Mouse (Mus musculus) myocyte (in vitro differentiated cells): ENCODE results near the gene Lyst. TPM values are rescaled to one million over a fixed set of nuclear protein-coding genes. Genes with fewer than 3 reads are reported as not detected.

Experiments
- H3K27me3 ChIP-seq: one replicate; pipeline ENCODE4 v1.6.1; 2011; ENCODE audit not compliant: control insufficient read depth, insufficient read depth, insufficient read length
- H3K36me3 ChIP-seq: one replicate; pipeline ENCODE4 v1.6.1; 2011; ENCODE audit not compliant: control insufficient read depth, insufficient read depth
- H3K4me2 ChIP-seq: one replicate; pipeline ENCODE4 v1.6.1; 2011; ENCODE audit warnings: low read depth, control low read depth
- H3K4me3 ChIP-seq: one replicate; pipeline ENCODE4 v1.5.1; 2011; ENCODE audit warnings: mild to moderate bottlenecking, control low read depth, moderate library complexity
- H3K79me2 ChIP-seq: one replicate; pipeline ENCODE4 v1.6.1; 2011; ENCODE audit not compliant: control insufficient read depth, insufficient read depth
- H3ac ChIP-seq: one replicate; pipeline ENCODE4 v1.6.1; 2011; ENCODE audit not compliant: control insufficient read depth, insufficient read length
- CEBPB ChIP-seq: IDR thresholded peaks from 2 replicates; pipeline ENCODE4 v1.6.1; 2011; ENCODE audit warnings: mild to moderate bottlenecking, moderate library complexity; ENCODE audit not compliant: poor library complexity, insufficient read depth, severe bottlenecking
- E2F4 ChIP-seq: IDR thresholded peaks from one replicate; pipeline ENCODE4 v1.6.1; 2011; ENCODE audit warnings: mild to moderate bottlenecking, control low read depth, moderate library complexity; ENCODE audit not compliant: insufficient read depth
- MAX ChIP-seq: IDR thresholded peaks from one replicate; pipeline ENCODE4 v1.6.1; 2011; ENCODE audit warnings: low read depth, mild to moderate bottlenecking, control low read depth
- MYOD1 ChIP-seq, 3 experiments: IDR thresholded peaks; one replicate each; pipeline ENCODE4 v1.6.1; 2011; ENCODE audit warnings: control low read depth in 2 of 3, low read depth in 2 of 3, mild to moderate bottlenecking in 2 of 3, moderate library complexity in 1 of 3; ENCODE audit not compliant: insufficient read length in 2 of 3, control insufficient read depth in 1 of 3
- MYOG ChIP-seq, 3 experiments: IDR thresholded peaks; one replicate each; pipeline ENCODE4 v1.6.1; 2011; ENCODE audit warnings: control low read depth in 2 of 3, low read depth in 2 of 3, mild to moderate bottlenecking in 2 of 3; ENCODE audit not compliant: insufficient read length in 2 of 3, control insufficient read depth in 1 of 3, insufficient read depth in 1 of 3
- POLR2A ChIP-seq: IDR thresholded peaks from one replicate; pipeline ENCODE4 v1.6.1; 2011; ENCODE audit warnings: low read depth, mild to moderate bottlenecking, control low read depth, moderate library complexity; ENCODE audit not compliant: insufficient read length
- POLR2AphosphoS2 ChIP-seq: IDR thresholded peaks from one replicate; pipeline ENCODE4 v1.6.1; 2011; ENCODE audit warnings: low read depth, control low read depth; ENCODE audit not compliant: insufficient read length
- REST ChIP-seq: IDR thresholded peaks from one replicate; pipeline ENCODE4 v1.6.1; 2011; ENCODE audit warnings: mild to moderate bottlenecking, control low read depth, moderate library complexity; ENCODE audit not compliant: insufficient read depth, insufficient read length
- SRF ChIP-seq: IDR thresholded peaks from one replicate; pipeline ENCODE4 v1.6.1; 2011; ENCODE audit warnings: low read depth; ENCODE audit not compliant: control insufficient read depth, insufficient read length
- TCF12 ChIP-seq: IDR thresholded peaks from one replicate; pipeline ENCODE4 v1.6.1; 2011; ENCODE audit warnings: mild to moderate bottlenecking, control low read depth; ENCODE audit not compliant: poor library complexity, insufficient read depth, severe bottlenecking
- TCF3 ChIP-seq: IDR thresholded peaks from one replicate; pipeline ENCODE4 v1.6.1; 2011; ENCODE audit warnings: low read depth, control low read depth; ENCODE audit not compliant: insufficient read length
- USF1 ChIP-seq: IDR thresholded peaks from one replicate; pipeline ENCODE4 v1.6.1; 2011; ENCODE audit warnings: low read depth, mild to moderate bottlenecking, control low read depth, moderate library complexity
- polyA plus RNA-seq: library from polyadenylated mRNA; unstranded; fragments of >200 nt; fragmentation: generic; extraction: Trizol; gene quantifications from one replicate; pipeline ENCODE4 v1.2.1, GENCODE M21; 2012; ENCODE audit warnings: missing spikeins

The Lyst gene
- polyA plus RNA-seq, 1 experiment = 3.6 TPM

DNA sequence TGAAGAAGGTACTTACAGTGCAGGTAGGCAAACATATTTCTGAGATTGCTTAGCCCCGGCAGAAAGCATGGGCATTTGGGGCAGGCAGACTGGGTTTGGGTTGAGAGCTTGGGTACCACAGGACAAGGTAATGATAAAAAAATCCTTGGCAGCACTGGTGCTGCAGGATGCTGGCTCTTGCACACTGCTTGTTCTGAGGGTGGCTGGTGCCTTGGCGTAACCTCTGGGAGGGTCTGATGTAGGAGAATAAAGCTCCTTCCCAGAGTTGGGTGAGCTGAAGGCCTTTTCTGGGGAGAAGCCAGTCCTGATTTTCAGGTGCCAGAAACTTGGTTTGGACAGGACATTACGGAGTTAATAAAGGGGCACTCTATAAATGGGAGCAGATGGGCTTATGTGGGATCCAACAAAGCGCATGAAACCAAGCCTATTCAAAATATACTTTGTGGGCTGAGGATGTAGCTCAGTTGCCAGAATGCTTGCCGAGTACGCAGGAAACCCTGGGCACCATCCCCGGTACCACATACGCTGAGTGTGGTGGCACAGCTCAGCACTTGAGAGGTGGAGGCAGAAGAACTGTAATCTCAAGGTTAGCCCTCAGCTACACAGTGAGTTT, 15.8 kb upstream of the Lyst start:
- H3K4me3 ChIP-seq = no peak overlapping the region
- H3ac ChIP-seq = no peak overlapping the region
- no peaks in the 10 kb centered on the region for H3K79me2 ChIP-seq
- no peaks in the 10 kb centered on the region for H3K27me3 ChIP-seq
- no peaks in the 10 kb centered on the region for H3K36me3 ChIP-seq
- no peak for TF ChIP-seq MYOD1 (IDR thresholded peaks at IDR 0.05; ENCODE audit: control insufficient read depth in 1 of 3, insufficient read length in 2 of 3, low read depth in 2 of 3)
- no peak for TF ChIP-seq USF1
- no peak for TF ChIP-seq CEBPB
- TF ChIP-seq SRF = no peak
- TF ChIP-seq POLR2AphosphoS2 = no peak
- TF ChIP-seq POLR2A = no peak
- TF ChIP-seq MYOG (IDR thresholded peaks at IDR 0.05; ENCODE audit: control insufficient read depth in 1 of 3, insufficient read depth in 1 of 3, insufficient read length in 2 of 3, low read depth in 2 of 3) = no peak
- TF ChIP-seq TCF3 = no peak
- TF ChIP-seq MAX = no peak
- TF ChIP-seq E2F4 = no peak
- no peak for TF ChIP-seq TCF12
- TF ChIP-seq REST = no peak
- H3K4me2 ChIP-seq = peak overlapping the region; percentile 65

DNA sequence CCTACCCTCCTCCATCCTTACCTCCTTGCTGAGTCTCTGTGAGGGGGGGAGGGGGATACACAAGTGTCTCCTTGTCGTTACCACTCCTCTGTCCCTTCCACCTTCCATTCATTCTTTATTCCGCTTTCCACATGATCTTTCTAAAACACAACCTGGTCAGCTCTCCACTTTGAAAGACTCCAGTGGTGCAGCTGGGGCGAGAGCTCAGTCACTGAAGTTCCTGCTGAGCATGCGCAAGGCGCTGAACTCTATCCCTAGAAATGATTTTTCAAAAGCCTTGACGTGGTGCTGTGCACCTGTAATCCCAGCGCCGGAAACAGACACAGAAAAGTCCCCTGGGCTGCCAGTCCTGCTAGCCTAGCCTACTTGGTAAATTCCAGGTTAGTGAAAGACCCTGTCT, 15.1 kb upstream of the Lyst start:
- Histone ChIP-seq H3K4me2 (no peak overlapping the region), H3K27me3 (no peaks in the 10 kb centered on the region), H3K79me2 (no peaks in the 10 kb centered on the region), H3K4me3 (no peak overlapping the region), H3K36me3 (no peaks in the 10 kb centered on the region), H3ac (no peak overlapping the region)
- TF ChIP-seq SRF = no peak
- no peak for TF ChIP-seq MAX
- no peak for TF ChIP-seq E2F4

DNA sequence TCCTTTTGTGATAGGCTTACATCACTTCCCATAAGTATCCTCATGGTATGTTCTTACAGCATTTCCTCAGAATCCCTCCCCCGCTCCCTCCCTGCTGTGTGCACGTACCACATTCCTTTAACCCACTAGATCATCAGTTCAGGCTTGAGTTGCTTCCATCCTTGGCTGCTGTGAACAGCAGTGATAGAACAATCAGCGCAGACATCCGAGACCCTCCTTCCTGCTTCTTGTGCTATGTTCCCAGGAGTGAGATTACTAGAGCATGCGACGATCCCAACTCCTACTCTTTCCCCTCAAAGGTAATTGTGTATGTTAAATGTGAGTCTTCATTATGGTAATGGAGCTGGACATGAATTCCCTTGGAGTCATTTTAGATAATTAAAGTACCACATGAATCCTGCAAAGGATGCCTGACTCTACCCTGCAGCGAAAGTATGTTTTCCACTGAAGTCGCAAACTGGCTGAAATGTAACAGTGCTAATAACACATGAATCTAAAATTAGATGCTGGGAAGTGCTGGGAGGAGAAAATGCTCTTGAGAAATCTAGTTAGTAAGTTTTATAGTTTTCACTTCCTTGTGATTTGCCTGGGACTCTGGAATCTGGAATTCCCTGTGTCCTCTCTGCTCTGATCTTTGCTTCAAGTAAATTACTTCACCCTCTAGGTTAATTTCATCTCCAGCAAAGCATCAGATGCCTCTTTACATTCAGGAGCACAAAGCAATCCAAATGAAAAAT, 13.6 kb upstream of the Lyst start:
- no peak for TF ChIP-seq TCF12
- no peak for TF ChIP-seq MYOG (IDR thresholded peaks at IDR 0.05; ENCODE audit: control insufficient read depth in 1 of 3, insufficient read depth in 1 of 3, insufficient read length in 2 of 3, low read depth in 2 of 3)
- no peak for TF ChIP-seq USF1
- TF ChIP-seq POLR2A = no peak
- no peak for TF ChIP-seq TCF3
- TF ChIP-seq POLR2AphosphoS2 = no peak
- no peak for TF ChIP-seq REST
- Histone ChIP-seq H3ac (no peak overlapping the region), H3K4me3 (no peak overlapping the region), H3K36me3 (no peaks in the 10 kb centered on the region), H3K4me2 (no peak overlapping the region), H3K27me3 (no peaks in the 10 kb centered on the region), H3K79me2 (no peaks in the 10 kb centered on the region)

DNA sequence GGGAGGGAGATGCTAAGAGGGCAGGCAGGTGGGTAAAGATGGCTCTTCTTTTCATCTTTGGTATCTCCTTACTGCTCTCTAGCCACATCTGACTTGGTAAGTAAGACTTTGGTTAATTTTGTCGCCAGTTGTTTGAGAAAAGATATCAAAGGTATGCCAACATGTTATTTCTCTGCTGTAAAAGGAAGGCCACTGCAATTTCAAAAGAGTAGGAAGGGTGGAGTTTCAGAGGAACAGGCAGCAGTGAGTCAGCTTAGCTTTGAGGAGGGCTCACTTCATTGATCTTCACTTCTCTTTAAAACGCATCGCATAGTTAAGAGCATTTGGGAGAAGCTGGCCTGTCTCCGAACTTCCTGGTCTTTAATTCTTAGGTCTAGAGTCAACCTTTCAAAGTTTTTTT, 8.2 kb upstream of the Lyst start:
- H3K27me3 ChIP-seq = no peaks in the 10 kb centered on the region
- H3ac ChIP-seq = no peak overlapping the region
- no peak overlapping the region for H3K4me3 ChIP-seq
- H3K79me2 ChIP-seq = no peaks in the 10 kb centered on the region
- H3K4me2 ChIP-seq = no peak overlapping the region
- no peaks in the 10 kb centered on the region for H3K36me3 ChIP-seq
- no peak for TF ChIP-seq REST
- TF ChIP-seq CEBPB = no peak
- TF ChIP-seq SRF = no peak
- TF ChIP-seq POLR2A = no peak
- TF ChIP-seq TCF12 = no peak
- no peak for TF ChIP-seq TCF3
- TF ChIP-seq MYOG (IDR thresholded peaks at IDR 0.05; ENCODE audit: control insufficient read depth in 1 of 3, insufficient read depth in 1 of 3, insufficient read length in 2 of 3, low read depth in 2 of 3) = no peak
- TF ChIP-seq MAX = no peak
- no peak for TF ChIP-seq E2F4
- TF ChIP-seq POLR2AphosphoS2 = no peak
- no peak for TF ChIP-seq MYOD1 (IDR thresholded peaks at IDR 0.05; ENCODE audit: control insufficient read depth in 1 of 3, insufficient read length in 2 of 3, low read depth in 2 of 3)
- no peak for TF ChIP-seq USF1

DNA sequence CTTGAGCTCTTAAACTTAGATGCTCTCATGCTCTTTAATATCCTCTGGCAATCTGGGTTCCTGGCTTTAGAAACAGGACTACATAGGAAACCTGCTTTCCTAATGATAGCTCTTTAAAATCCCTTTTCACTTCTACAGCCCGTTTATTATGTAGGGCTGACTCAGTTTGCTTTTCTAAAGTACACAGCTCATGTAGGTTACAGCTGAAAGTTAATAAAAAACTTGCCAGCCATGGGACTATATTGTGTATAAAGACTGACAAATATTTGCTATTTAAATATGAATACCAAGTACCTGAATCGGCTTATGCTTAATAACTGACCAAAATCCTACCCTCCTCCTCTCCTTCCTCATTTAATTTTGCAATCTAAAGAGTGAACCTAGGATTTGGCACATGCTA, 6.7 kb upstream of the Lyst start:
- no peaks in the 10 kb centered on the region for H3K36me3 ChIP-seq
- H3ac ChIP-seq = no peak overlapping the region
- no peaks in the 10 kb centered on the region for H3K27me3 ChIP-seq
- TF ChIP-seq MYOG (IDR thresholded peaks at IDR 0.05; ENCODE audit: control insufficient read depth in 1 of 3, insufficient read depth in 1 of 3, insufficient read length in 2 of 3, low read depth in 2 of 3) = no peak
- H3K79me2 ChIP-seq = no peaks in the 10 kb centered on the region
- H3K4me3 ChIP-seq = no peak overlapping the region
- H3K4me2 ChIP-seq = no peak overlapping the region
